Mouse (Mus musculus): Measurements from ENCODE around the gene Tlnrd1. TPM values are rescaled to one million over a fixed set of nuclear protein-coding genes. Genes with fewer than 3 reads are reported as not detected.

Gene Tlnrd1
- polyA plus RNA-seq, 1 experiment from 2014 or later, result 18.9 TPM

GRCm38 (mm10) chr7:83859378-83860083 lies 24.6 kb downstream of the Tlnrd1 start:
- Histone ChIP-seq H3K27ac (ENCODE audit: low read length) (no peak overlapping the region), H3K4me3 (ENCODE audit: low read depth, low read length) (no peak overlapping the region), H3K4me1 (ENCODE audit: insufficient read depth, low read depth, low read length) (no peaks in the 10 kb centered on the region), H3K4me2 (replicated peaks; ENCODE audit: low read depth, low read length) (no peak overlapping the region), H3K9me3 (ENCODE audit: low read length) (no peaks in the 10 kb centered on the region), H3K36me3 (ENCODE audit: insufficient read depth, low read length) (no peaks in the 10 kb centered on the region), H3K27me3 (replicated peaks; ENCODE audit: insufficient read depth, low read length) (no peaks in the 10 kb centered on the region), H3K9ac (replicated peaks; ENCODE audit: low read depth) (no peak overlapping the region)
- ATAC-seq (peak; percentile 78), DNase-seq (ENCODE audit: low spot score) (peak; percentile 68)
- no peak for TF ChIP-seq EP300 (IDR thresholded peaks at IDR 0.05)
- TF ChIP-seq CTCF (IDR thresholded peaks at IDR 0.05), result no peak
- WGBS, result 43% methylated on average over 4 of the region's 4 CpGs

- no peaks in the 10 kb centered on the region for H3K27me3 ChIP-seq (replicated peaks; ENCODE audit: insufficient read depth, low read length)
- no peak overlapping the region for H3K4me3 ChIP-seq (ENCODE audit: low read depth, low read length)
- no peak overlapping the region for H3K9ac ChIP-seq (replicated peaks; ENCODE audit: low read depth)
- H3K4me2 ChIP-seq (replicated peaks; ENCODE audit: low read depth, low read length), result no peak overlapping the region
- TF ChIP-seq EP300 (IDR thresholded peaks at IDR 0.05) (no peak), CTCF (IDR thresholded peaks at IDR 0.05) (no peak)
- ATAC-seq (no peak), DNase-seq (ENCODE audit: low spot score) (no peak)
- H3K27ac ChIP-seq (ENCODE audit: low read length), result no peak overlapping the region
- WGBS, result 89% methylated on average over 3 of the region's 3 CpGs
- H3K36me3 ChIP-seq (ENCODE audit: insufficient read depth, low read length), result no peaks in the 10 kb centered on the region
- no peaks in the 10 kb centered on the region for H3K9me3 ChIP-seq (ENCODE audit: low read length)
- H3K4me1 ChIP-seq (ENCODE audit: insufficient read depth, low read depth, low read length), result no peaks in the 10 kb centered on the region
These were observed 26.2 kb downstream of the Tlnrd1 start for GRCm38 (mm10) chr7:83857921-83858320.

- no peak for ATAC-seq
- DNase-seq (ENCODE audit: low spot score), result peak; percentile 36
- no peak overlapping the region for H3K27ac ChIP-seq (ENCODE audit: low read length)
- 52% methylated on average over 2 of the region's 2 CpGs for WGBS
- H3K9me3 ChIP-seq (ENCODE audit: low read length), result no peaks in the 10 kb centered on the region
- H3K9ac ChIP-seq (replicated peaks; ENCODE audit: low read depth), result no peak overlapping the region
- H3K36me3 ChIP-seq (ENCODE audit: insufficient read depth, low read length), result no peaks in the 10 kb centered on the region
- H3K4me3 ChIP-seq (ENCODE audit: low read depth, low read length), result no peak overlapping the region
- H3K27me3 ChIP-seq (replicated peaks; ENCODE audit: insufficient read depth, low read length), result no peaks in the 10 kb centered on the region
- no peaks in the 10 kb centered on the region for H3K4me1 ChIP-seq (ENCODE audit: insufficient read depth, low read depth, low read length)
- H3K4me2 ChIP-seq (replicated peaks; ENCODE audit: low read depth, low read length), result no peak overlapping the region
- TF ChIP-seq CTCF (IDR thresholded peaks at IDR 0.05) (no peak), EP300 (IDR thresholded peaks at IDR 0.05) (no peak)
These were observed 27.0 kb downstream of the Tlnrd1 start for GRCm38 (mm10) chr7:83857208-83857488.

- WGBS, result 41% methylated on average over 9 of the region's 9 CpGs
- ATAC-seq, result peak; percentile 85
- no peaks in the 10 kb centered on the region for H3K4me1 ChIP-seq (ENCODE audit: insufficient read depth, low read depth, low read length)
- H3K9me3 ChIP-seq (ENCODE audit: low read length), result no peaks in the 10 kb centered on the region
- no peaks in the 10 kb centered on the region for H3K36me3 ChIP-seq (ENCODE audit: insufficient read depth, low read length)
- peak; percentile 78 for DNase-seq (ENCODE audit: low spot score)
- H3K27me3 ChIP-seq (replicated peaks; ENCODE audit: insufficient read depth, low read length), result no peaks in the 10 kb centered on the region
- H3K4me3 ChIP-seq (ENCODE audit: low read depth, low read length), result no peak overlapping the region
- H3K4me2 ChIP-seq (replicated peaks; ENCODE audit: low read depth, low read length), result no peak overlapping the region
- no peak overlapping the region for H3K9ac ChIP-seq (replicated peaks; ENCODE audit: low read depth)
- peak; percentile 36; the same call in 1 of the 2 replicates for TF ChIP-seq EP300 (IDR thresholded peaks at IDR 0.05)
- TF ChIP-seq CTCF (IDR thresholded peaks at IDR 0.05), result no peak
- H3K27ac ChIP-seq (ENCODE audit: low read length), result 0 out of 2 replicates have a peak overlapping the region, but pooled peaks have one; percentile 11
These were observed 27.5 kb downstream of the Tlnrd1 start for GRCm38 (mm10) chr7:83856353-83857207.

- Histone ChIP-seq H3K27ac (ENCODE audit: low read length) (no peak overlapping the region), H3K4me2 (replicated peaks; ENCODE audit: low read depth, low read length) (no peak overlapping the region), H3K9me3 (ENCODE audit: low read length) (no peaks in the 10 kb centered on the region), H3K36me3 (ENCODE audit: insufficient read depth, low read length) (no peaks in the 10 kb centered on the region), H3K9ac (replicated peaks; ENCODE audit: low read depth) (no peak overlapping the region), H3K4me1 (ENCODE audit: insufficient read depth, low read depth, low read length) (no peaks in the 10 kb centered on the region), H3K4me3 (ENCODE audit: low read depth, low read length) (no peak overlapping the region), H3K27me3 (replicated peaks; ENCODE audit: insufficient read depth, low read length) (no peaks in the 10 kb centered on the region)
- ATAC-seq, result no peak
- TF ChIP-seq CTCF (IDR thresholded peaks at IDR 0.05), result no peak
- 97% methylated on average over 1 of the region's 1 CpGs for WGBS
- DNase-seq (ENCODE audit: low spot score), result no peak
These were observed 28.9 kb downstream of the Tlnrd1 start for GRCm38 (mm10) chr7:83855203-83855602.

Measured in lung, postnatal 0 days (tissue).